Comparison of ENCODE assay signal across 9 mouse cellular contexts in the genomic region with DNA sequence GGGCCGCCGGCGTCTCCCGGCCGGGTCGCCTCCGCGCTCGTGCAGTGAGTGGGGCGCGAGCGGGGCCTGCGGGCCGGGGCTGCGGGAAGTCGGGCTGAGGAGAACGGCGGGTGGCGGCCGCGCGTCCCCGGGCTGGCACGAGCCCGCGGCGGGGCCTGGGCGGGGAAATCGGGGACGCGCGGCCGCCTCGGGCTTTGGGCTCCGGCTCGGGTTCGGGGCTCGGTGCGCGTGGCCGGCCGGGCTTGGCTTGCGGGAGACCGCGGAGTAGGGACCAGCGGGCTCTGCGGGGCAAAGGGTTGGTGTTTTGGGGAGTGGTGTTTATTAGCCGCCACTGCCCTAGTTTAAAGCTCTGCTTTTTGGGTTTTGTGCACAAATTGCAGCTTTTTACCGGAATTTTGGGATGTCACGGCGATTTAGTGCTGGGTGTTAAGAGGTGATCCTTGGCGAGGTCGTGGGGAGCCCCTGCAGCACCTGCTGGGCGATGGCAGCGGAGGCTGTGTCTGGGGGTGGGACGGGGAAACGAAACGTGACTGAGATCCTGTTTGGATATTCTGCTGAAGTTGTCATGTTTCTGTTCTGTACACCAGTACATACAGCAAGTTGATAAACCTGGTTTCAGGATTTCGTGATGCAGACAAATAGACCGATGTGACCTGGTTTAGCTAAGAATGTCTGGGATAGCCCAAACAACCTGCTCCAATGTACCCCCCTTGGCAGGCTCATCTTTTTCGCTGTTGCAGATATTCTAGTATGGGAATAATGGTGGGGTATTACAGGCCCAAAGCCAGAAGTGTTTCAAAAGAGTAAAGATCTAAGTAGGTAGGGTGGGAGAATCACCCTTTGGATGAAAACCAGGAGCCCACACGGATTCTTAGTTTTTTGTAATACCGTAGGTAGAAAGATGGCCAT. TPM values are rescaled to one million over a fixed set of nuclear protein-coding genes. Genes with fewer than 3 reads are reported as not detected.
A peak's percentile ranks its signal among the peaks of the same experiment; 100 is the strongest.
DNase-seq lines count a peak whose midpoint lies in the region; ATAC-seq lines count a peak whose summit lies in the region.
"Had no signal": no experiment of that assay in that cellular context is flagged by ENCODE, and none has a peak within 500 bp of the region (broad histone marks: within the 10 kb centered on the region; RNA-seq: fewer than 3 reads in every experiment).

No protein-coding gene starts in this region.

- 2% methylated on average over 54 of the region's 63 CpGs for WGBS in forebrain, embryonic 11.5 days
- 2% methylated on average over 44 of the region's 63 CpGs for WGBS in lung, embryonic 16.5 days

- H3K4me3 ChIP-seq in forebrain, embryonic 11.5 days (ENCODE audit: low read depth, low read length) = peak overlapping the region; percentile 67
- H3K4me3 ChIP-seq in lung, embryonic 16.5 days (ENCODE audit: low read length) = peak overlapping the region; percentile 63

- no peaks in the 10 kb centered on the region for H3K36me3 ChIP-seq in forebrain, embryonic 11.5 days (ENCODE audit: control insufficient read depth, insufficient read depth, low read length)
- no peaks in the 10 kb centered on the region for H3K36me3 ChIP-seq in lung, embryonic 16.5 days (ENCODE audit: control insufficient read depth, insufficient read depth, low read length)

- peaks cover 2% of the 10 kb centered on the region; the same call in 1 of the 2 replicates for H3K4me1 ChIP-seq in forebrain, embryonic 11.5 days (replicated peaks; ENCODE audit: control insufficient read depth, insufficient read depth, low read length)
- peaks cover 16% of the 10 kb centered on the region for H3K4me1 ChIP-seq in lung, embryonic 16.5 days (replicated peaks; ENCODE audit: control insufficient read depth, insufficient read depth, low read length)

- H3K27ac ChIP-seq in forebrain, embryonic 11.5 days (ENCODE audit: low read depth, low read length) = peak overlapping the region; percentile 71
- peak overlapping the region; percentile 94 for H3K27ac ChIP-seq in lung, embryonic 16.5 days (ENCODE audit: low read length)

- DNase-seq in MN1 (ENCODE audit: low spot score) = peak; percentile 61
- peak; percentile 47 for DNase-seq in c-Kit-positive CD71-positive TER-119-positive erythroid progenitor cells, embryonic 14.5 days (ENCODE audit: low spot score)
- DNase-seq in forebrain, embryonic 11.5 days (ENCODE audit: low spot score) = peak; percentile 89
- peak; percentile 78 to 79 for DNase-seq in heart, postnatal 10 days
- peak; percentile 80 to 87 for DNase-seq in kidney, postnatal 4 days
- peak; percentile 82 for DNase-seq in right cerebral cortex, adult 18-20 months
- DNase-seq in urinary bladder, postnatal 10 days (ENCODE audit: low spot score) = peak; percentile 19

- H3K27me3 ChIP-seq in forebrain, embryonic 11.5 days (ENCODE audit: control insufficient read depth, insufficient read depth, low read length) = peaks cover 6% of the 10 kb centered on the region; the same call in 1 of the 2 replicates
- no peaks in the 10 kb centered on the region for H3K27me3 ChIP-seq in lung, embryonic 16.5 days (ENCODE audit: control insufficient read depth, insufficient read depth, low read depth, low read length)

- peak overlapping the region; percentile 73 for H3K4me2 ChIP-seq in forebrain, embryonic 11.5 days (ENCODE audit: low read depth, low read length, severe bottlenecking)
- peak overlapping the region; percentile 93 for H3K4me2 ChIP-seq in lung, embryonic 16.5 days (ENCODE audit: low read depth, low read length)

- H3K9me3 ChIP-seq in forebrain, embryonic 11.5 days (ENCODE audit: control insufficient read depth, low read length) = no peaks in the 10 kb centered on the region
- H3K9me3 ChIP-seq in lung, embryonic 16.5 days (ENCODE audit: control insufficient read depth, low read length) = no peaks in the 10 kb centered on the region

- peak; percentile 63 for ATAC-seq in forebrain, embryonic 11.5 days (replicated peaks; ENCODE audit: low FRiP score)
- peak; percentile 82 for ATAC-seq in lung, embryonic 16.5 days (ENCODE audit: low read depth)

- peak overlapping the region; percentile 86 for H3K9ac ChIP-seq in forebrain, embryonic 11.5 days (ENCODE audit: low read length)
- peak overlapping the region; percentile 90 for H3K9ac ChIP-seq in lung, embryonic 16.5 days (ENCODE audit: low read length)

- intact Hi-C loops in heart, postnatal 10 days (cut with DNase I) = loop anchor here (2.0 to 5.0 kb wide), 4 partner anchors 42 to 128 kb away; a partner anchor contains a TSS

RNA-seq across cellular contexts. Expression of a gene that starts 0.6 kb away (rescaled TPM):
- polyA plus RNA-seq in forebrain, embryonic 11.5 days (2014; fragmentation: Nextera tagmentation; extraction: Ambion mirVana) = 13.7 and 14.3 TPM in 2 replicates
- 10 to 100 TPM; 11.8 to 14.8 TPM for total RNA-seq in heart, postnatal 10 days (2021)
- 3.0 and 3.2 TPM in 2 replicates for polyA plus RNA-seq in lung, embryonic 16.5 days (2015; fragmentation: Nextera tagmentation; extraction: Ambion mirVana)

RNA-seq across cellular contexts. Expression of a gene that starts 41.7 kb away (rescaled TPM):
- 202 and 213 TPM in 2 replicates for polyA plus RNA-seq in forebrain, embryonic 11.5 days (2014; fragmentation: Nextera tagmentation; extraction: Ambion mirVana)
- total RNA-seq in heart, postnatal 10 days (2021) = 100 to 1,000 TPM; 756 to 778 TPM
- polyA plus RNA-seq in lung, embryonic 16.5 days (2015; fragmentation: Nextera tagmentation; extraction: Ambion mirVana) = 178 and 188 TPM in 2 replicates

RNA-seq across cellular contexts. Expression of a gene that starts 44.6 kb away (rescaled TPM):
- not detected in 2 replicates for polyA plus RNA-seq in forebrain, embryonic 11.5 days (2014; fragmentation: Nextera tagmentation; extraction: Ambion mirVana)
- under 1 TPM in 1 of 2 experiments, not detected in 1; 0.69 TPM for total RNA-seq in heart, postnatal 10 days (2021)
- 1.3 and 4.4 TPM in 2 replicates for polyA plus RNA-seq in lung, embryonic 16.5 days (2015; fragmentation: Nextera tagmentation; extraction: Ambion mirVana)
- total RNA-seq: layer of hippocampus, adult 8-10 months had no signal

Comparison
In these comparisons a context has a peak if more than half of its experiments do, and no peak if none do; other contexts are left out.
1. Peak in every context shown above with its lines: DNase-seq, ATAC-seq, H3K4me3 ChIP-seq and H3K27ac ChIP-seq.
2. DNase-seq: peak in every context shown above with its lines; median percentile 89 in forebrain, embryonic 11.5 days; 84 in kidney, postnatal 4 days; 82 in right cerebral cortex, adult 18-20 months; 78 in heart, postnatal 10 days; 61 in MN1; 47 in c-Kit-positive CD71-positive TER-119-positive erythroid progenitor cells, embryonic 14.5 days; 19 in urinary bladder, postnatal 10 days.